Mouse (Mus musculus) spleen, postnatal 0 days (tissue): ENCODE results near the gene Perm1. TPM values are rescaled to one million over a fixed set of nuclear protein-coding genes. Genes with fewer than 3 reads are reported as not detected.

ENCODE experiments used
- polyA plus RNA-seq: library from polyadenylated mRNA; unstranded; fragments of >200 nt; fragmentation: Nextera tagmentation; extraction: Ambion mirVana; gene quantifications from 2 replicates; pipeline ENCODE4 v1.2.1, GENCODE M21; 2015

The Perm1 gene
- polyA plus RNA-seq = 0.25 and 0.34 TPM in 2 replicates

GRCm38 (mm10) chr4:156215649-156216048 is at the start of gene Perm1:
Gene Perm1 (plus strand): TSS chr4:156215868.

GRCm38 (mm10) chr4:156197131-156197828 is 18.4 kb upstream of the Perm1 start, which contains the start of gene Agrn:
Gene Agrn (minus strand): TSS chr4:156197488.

GRCm38 (mm10) chr4:156200623-156201475 is 14.8 kb upstream of the Perm1 start, which contains the start of gene Isg15:
Gene Isg15 (minus strand): TSS chr4:156200818.

GRCm38 (mm10) chr4:156203001-156203412 is 12.7 kb upstream of the Perm1 start, which contains the start of gene AW011738:
Gene AW011738 (plus strand): TSS chr4:156203304.

GRCm38 (mm10) chr4:156234701-156235213 is 19.1 kb downstream of the Perm1 start, which contains the start of gene Plekhn1:
Gene Plekhn1 (minus strand): TSS chr4:156234857.

GRCm38 (mm10) chr4:156235808-156236533 is 20.3 kb downstream of the Perm1 start, which contains the start of gene Noc2l:
Gene Noc2l (plus strand): TSS chr4:156236010.

GRCm38 (mm10) chr4:156255078-156255839 is 39.6 kb downstream of the Perm1 start, which contains the start of gene Samd11:
Gene Samd11 (minus strand): TSS chr4:156255657.

Other genes with a start within 250 kb of the Perm1 start
- gene B3galt6, start 223.2 kb upstream of the Perm1 start, polyA plus RNA-seq = 6.3 and 6.5 TPM in 2 replicates
- gene Sdf4, start 223.0 kb upstream of the Perm1 start, polyA plus RNA-seq = 104 and 111 TPM in 2 replicates
- 1.2 and 1.3 TPM in 2 replicates for gene Tnfrsf4, start 202.0 kb upstream of the Perm1 start, polyA plus RNA-seq
- gene Tnfrsf18, start 189.7 kb upstream of the Perm1 start, polyA plus RNA-seq = 1.2 and 2.7 TPM in 2 replicates
- 0.16 and 0.45 TPM in 2 replicates for gene Ttll10, start 156.5 kb upstream of the Perm1 start, polyA plus RNA-seq
- 8.9 and 9.5 TPM in 2 replicates for gene 9430015G10Rik, start 105.9 kb upstream of the Perm1 start, polyA plus RNA-seq
- gene Rnf223, start 85.4 kb upstream of the Perm1 start, polyA plus RNA-seq = 0.17 and 0.21 TPM in 2 replicates
- 16.2 and 22.4 TPM in 2 replicates for gene Agrn, start 18.4 kb upstream of the Perm1 start, polyA plus RNA-seq
- gene Isg15, start 15.1 kb upstream of the Perm1 start, polyA plus RNA-seq = 77.6 and 109 TPM in 2 replicates
- 3.3 TPM in 2 replicates for gene AW011738, start 12.6 kb upstream of the Perm1 start, polyA plus RNA-seq
- 5.6 and 7.4 TPM in 2 replicates for gene Plekhn1, start 19.0 kb downstream of the Perm1 start, polyA plus RNA-seq
- gene Noc2l, start 20.1 kb downstream of the Perm1 start, polyA plus RNA-seq = 52.4 and 53.7 TPM in 2 replicates
- 24.4 and 25.3 TPM in 2 replicates for gene Samd11, start 39.8 kb downstream of the Perm1 start, polyA plus RNA-seq
- not detected in 2 replicates for gene Vmn2r-ps159, start 115.2 kb downstream of the Perm1 start, polyA plus RNA-seq